Mouse (Mus musculus): ENCODE measurements around the gene Furin. TPM values are rescaled to one million over a fixed set of nuclear protein-coding genes. Genes with fewer than 3 reads are reported as not detected.
A peak's percentile ranks its signal among the peaks of the same experiment; 100 is the strongest.

The Furin gene
- 157 and 167 TPM in 2 replicates for total RNA-seq (2021)
- long read RNA-seq, full-length matches to known transcripts = 3 of 40 reads
- long read RNA-seq, partial matches to known transcripts = 31 of 40 reads
- long read RNA-seq, other reads (novel, unspliced or antisense) = 6 of 40 reads

- DNase-seq = no peak
Observed at GRCm38 (mm10) chr7:80405188-80405695, at the start of gene Furin. Gene Furin (minus strand): TSS chr7:80405436.

- DNase-seq = no peak
Observed at GRCm38 (mm10) chr7:80454786-80455185, 49.5 kb upstream of the Furin start.

- no peak for DNase-seq
Observed at GRCm38 (mm10) chr7:80453997-80454396, 48.8 kb upstream of the Furin start.

GRCm38 (mm10) chr7:80453121-80453520 lies 47.9 kb upstream of the Furin start:
- DNase-seq = no peak

- DNase-seq = no peak
Observed at GRCm38 (mm10) chr7:80452241-80452640, 47.0 kb upstream of the Furin start.

GRCm38 (mm10) chr7:80451550-80452232 lies 46.5 kb upstream of the Furin start:
- DNase-seq = no peak

- no peak for DNase-seq
Observed at GRCm38 (mm10) chr7:80450354-80450753, 45.1 kb upstream of the Furin start.

GRCm38 (mm10) chr7:80449620-80450091 lies 44.4 kb upstream of the Furin start:
- no peak for DNase-seq

- no peak for DNase-seq
Observed at GRCm38 (mm10) chr7:80447336-80447735, 42.1 kb upstream of the Furin start.

GRCm38 (mm10) chr7:80446221-80446878 lies 41.1 kb upstream of the Furin start:
- no peak for DNase-seq

GRCm38 (mm10) chr7:80445492-80445891 lies 40.3 kb upstream of the Furin start:
- no peak for DNase-seq

GRCm38 (mm10) chr7:80444401-80445249 lies 39.4 kb upstream of the Furin start:
- DNase-seq = peak; percentile 49

- DNase-seq = no peak
Observed at GRCm38 (mm10) chr7:80443124-80443523, 37.9 kb upstream of the Furin start.

- no peak for DNase-seq
Observed at GRCm38 (mm10) chr7:80441986-80442904, 37.0 kb upstream of the Furin start.

GRCm38 (mm10) chr7:80440685-80441084 lies 35.4 kb upstream of the Furin start:
- DNase-seq = no peak

- no peak for DNase-seq
Observed at GRCm38 (mm10) chr7:80439789-80440488, 34.7 kb upstream of the Furin start.

GRCm38 (mm10) chr7:80439032-80439760 lies 34.0 kb upstream of the Furin start:
- peak; percentile 53 for DNase-seq

GRCm38 (mm10) chr7:80436571-80436970 lies 31.3 kb upstream of the Furin start:
- DNase-seq = no peak

- DNase-seq = no peak
Observed at GRCm38 (mm10) chr7:80435594-80435993, 30.4 kb upstream of the Furin start.

GRCm38 (mm10) chr7:80429661-80430060 lies 24.4 kb upstream of the Furin start:
- no peak for DNase-seq
